In the genomic region with DNA sequence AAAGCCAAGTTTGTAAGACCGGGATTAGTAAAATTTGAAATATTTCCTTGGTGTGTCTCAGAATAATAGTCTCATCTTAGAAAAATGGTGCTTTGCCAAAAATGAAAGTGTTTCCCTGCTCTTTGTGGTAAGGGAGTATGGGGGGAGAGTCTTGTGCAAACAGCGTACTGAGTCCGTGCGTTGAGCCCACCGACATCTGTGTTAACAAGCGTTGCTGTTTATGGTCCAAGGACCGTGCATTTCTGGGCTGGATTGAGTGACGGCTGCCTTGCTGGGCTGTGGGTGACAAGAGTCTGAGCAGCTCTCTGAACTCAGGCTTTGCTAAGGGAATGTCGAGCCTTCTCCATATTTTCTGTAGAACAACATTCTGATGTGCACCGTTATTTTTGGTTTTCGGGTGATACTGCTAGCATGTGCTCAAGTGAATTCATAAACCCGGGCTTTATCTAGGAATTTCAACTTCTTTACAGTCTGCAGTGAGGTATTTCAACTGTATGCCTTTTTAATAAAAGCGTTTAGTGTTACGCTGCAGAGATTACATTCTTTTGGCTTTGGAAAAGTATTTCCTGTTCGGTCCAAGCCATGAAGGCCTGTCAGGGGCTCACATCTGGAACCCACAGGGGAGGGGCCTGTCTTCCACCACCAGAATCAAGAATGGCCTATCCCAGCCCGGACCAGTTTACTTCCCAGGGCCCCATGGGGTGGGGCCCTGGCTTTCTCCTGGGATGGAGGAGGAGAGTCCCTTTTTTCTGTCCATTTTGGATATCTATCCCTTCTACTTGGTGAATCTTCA, we compare ENCODE assay signal across 15 mouse cellular contexts. TPM values are rescaled to one million over a fixed set of nuclear protein-coding genes. Genes with fewer than 3 reads are reported as not detected.
DNase-seq lines count a peak whose midpoint lies in the region; ATAC-seq and TF ChIP-seq lines count a peak whose summit lies in the region.
"Had no signal": no experiment of that assay in that cellular context is flagged by ENCODE, and none has a peak within 500 bp of the region (broad histone marks: within the 10 kb centered on the region; RNA-seq: fewer than 3 reads in every experiment).

No protein-coding gene starts in this region.

- H3K27ac ChIP-seq in embryonic fibroblast, embryonic 13.5 days (ENCODE audit: insufficient read depth, low read length) = peak overlapping the region; percentile 88
- H3K27ac ChIP-seq: liver, embryonic 14.5 days; midbrain, embryonic 13.5 days had no signal

- TF ChIP-seq CTCF in embryonic fibroblast, embryonic 13.5 days (IDR thresholded peaks at IDR 0.05; ENCODE audit: borderline replicate concordance, insufficient read depth, low read length) = no peak

- peak; percentile 22 for DNase-seq in embryo, embryonic 11 days
- no peak for DNase-seq in embryo, embryonic 10.5 days (ENCODE audit: low spot score)
- DNase-seq in kidney, postnatal 10 days = peak; percentile 40
- no peak for DNase-seq in kidney, postnatal 36 days
- DNase-seq in adrenal gland, postnatal 14 days = no peak
- no peak for DNase-seq in layer of hippocampus, postnatal 10 days (ENCODE audit: low spot score in 2 of 2)
- DNase-seq: layer of hippocampus, postnatal 36 days; right cerebral cortex, postnatal 14 days had no signal

- peak overlapping the region; percentile 4; the same call in 1 of the 2 replicates for H3K4me3 ChIP-seq in embryonic fibroblast, embryonic 13.5 days (ENCODE audit: insufficient read depth, low read length)
- H3K4me3 ChIP-seq: midbrain, embryonic 13.5 days had no signal

- H3K4me1 ChIP-seq in embryonic fibroblast, embryonic 13.5 days (ENCODE audit: control insufficient read depth, insufficient read depth, low read length) = peaks cover 4% of the 10 kb centered on the region; the same call in 1 of the 2 replicates
- H3K4me1 ChIP-seq: midbrain, embryonic 13.5 days had no signal

- ATAC-seq in megakaryocyte progenitor cell, adult 5-6 weeks (replicated peaks; ENCODE audit: poor library complexity) = 0 out of 2 replicates have a peak, but pooled peaks have one; percentile 37
- ATAC-seq: forebrain, embryonic 14.5 days; midbrain, embryonic 13.5 days had no signal

- TF ChIP-seq POLR2A in embryonic fibroblast, embryonic 13.5 days (IDR thresholded peaks at IDR 0.05; ENCODE audit: low read depth, low read length) = no peak

RNA-seq across cellular contexts. Expression of a gene that starts 20.6 kb away (rescaled TPM):
- polyA plus RNA-seq in embryonic fibroblast, embryonic 13.5 days (2011; ENCODE audit: insufficient read length, low read depth, missing spikeins) = 1.1 and 1.7 TPM in 2 replicates
- total RNA-seq in megakaryocyte progenitor cell, adult 5-6 weeks (2015) = 0.20 and 0.94 TPM in 2 replicates
- 0.20 and 0.21 TPM in 2 replicates for total RNA-seq in megakaryocyte progenitor cell, adult 5-6 weeks (2017)
- total RNA-seq in adrenal gland, postnatal 14 days (2021) = 1.4 and 2.4 TPM in 2 replicates
- total RNA-seq in layer of hippocampus, postnatal 10 days (2021) = under 1 TPM; 0.27 to 0.89 TPM
- polyA plus RNA-seq: G1E; midbrain, embryonic 13.5 days; neural tube, embryonic 14.5 days had no signal

RNA-seq across cellular contexts. Expression of a gene that starts 30.2 kb away (rescaled TPM):
- polyA plus RNA-seq in embryonic fibroblast, embryonic 13.5 days (2011; ENCODE audit: insufficient read length, low read depth, missing spikeins) = 1.8 and 2.2 TPM in 2 replicates
- not detected in 2 replicates for total RNA-seq in megakaryocyte progenitor cell, adult 5-6 weeks (2015)
- not detected in 2 replicates for total RNA-seq in megakaryocyte progenitor cell, adult 5-6 weeks (2017)
- not detected in 2 replicates for total RNA-seq in adrenal gland, postnatal 14 days (2021)
- total RNA-seq in layer of hippocampus, postnatal 10 days (2021) = 1 to 10 TPM in 1 of 2 experiments, under 1 TPM in 1; 0.60 to 1.7 TPM
- total RNA-seq: G1E had no signal
- polyA plus RNA-seq: forebrain, embryonic 14.5 days; liver, embryonic 14.5 days; midbrain, embryonic 13.5 days; neural tube, embryonic 14.5 days had no signal

Comparison
In these comparisons a context has a peak if more than half of its experiments do, and no peak if none do; other contexts are left out.
1. DNase-seq: peak in embryo, embryonic 11 days (single experiment) and kidney, postnatal 10 days (single experiment); none in embryo, embryonic 10.5 days (single experiment), kidney, postnatal 36 days (0 of 2), adrenal gland, postnatal 14 days (single experiment) and layer of hippocampus, postnatal 10 days (0 of 2).